8 mouse cellular contexts compared by ENCODE assay signal in genomic region chr5:114174639-114175038, GRCm38 (mm10). TPM values are rescaled to one million over a fixed set of nuclear protein-coding genes. Genes with fewer than 3 reads are reported as not detected.
DNase-seq lines count a peak whose midpoint lies in the region; ATAC-seq and TF ChIP-seq lines count a peak whose summit lies in the region.

No protein-coding gene starts in this region.

- TF ChIP-seq CTCF in MEL (IDR thresholded peaks at IDR 0.05 in 2 of 3, conservative IDR thresholded peaks at IDR 0.05 in 1 of 3; ENCODE audit: control insufficient read depth in 1 of 3, insufficient read depth in 1 of 3, low read depth in 2 of 3, low read length in 3 of 3, poor library complexity in 1 of 3, severe bottlenecking in 1 of 3) = peak; percentile 60 to 70 (median 67)

- no peak overlapping the region for H3K27ac ChIP-seq in MEL (ENCODE audit: control insufficient read depth, low read depth, low read length)
- H3K27ac ChIP-seq in intestine, embryonic 16.5 days (ENCODE audit: low read length) = no peak overlapping the region
- H3K27ac ChIP-seq in lung, embryonic 15.5 days = no peak overlapping the region

- H3K27me3 ChIP-seq in MEL (ENCODE audit: control insufficient read depth in 1 of 2, insufficient read depth in 2 of 2, low read length in 2 of 2) = no peaks in the 10 kb centered on the region
- H3K27me3 ChIP-seq in intestine, embryonic 16.5 days (replicated peaks; ENCODE audit: control insufficient read depth, insufficient read depth, low read length) = no peaks in the 10 kb centered on the region
- no peaks in the 10 kb centered on the region for H3K27me3 ChIP-seq in lung, embryonic 15.5 days

- WGBS in intestine, embryonic 16.5 days = 15% methylated on average over 16 of the region's 16 CpGs
- WGBS in lung, embryonic 15.5 days = 11% methylated on average over 16 of the region's 16 CpGs

- TF ChIP-seq POLR2A in MEL (IDR thresholded peaks at IDR 0.05; ENCODE audit: control insufficient read depth in 1 of 2, insufficient read depth in 1 of 2, low read depth in 1 of 2, low read length in 2 of 2, poor library complexity in 1 of 2) = no peak

- TF ChIP-seq EP300 in MEL (IDR thresholded peaks at IDR 0.05; ENCODE audit: low read depth in 1 of 2, low read length in 2 of 2) = no peak

- no peak for ATAC-seq in intestine, embryonic 16.5 days
- no peak for ATAC-seq in lung, embryonic 15.5 days (ENCODE audit: borderline replicate concordance, extremely low read depth, low FRiP score, low TSS enrichment)

- H3K9me3 ChIP-seq in MEL (replicated peaks; ENCODE audit: insufficient read depth, low read length) = no peaks in the 10 kb centered on the region
- no peaks in the 10 kb centered on the region for H3K9me3 ChIP-seq in intestine, embryonic 16.5 days (ENCODE audit: control insufficient read depth, low read length)
- H3K9me3 ChIP-seq in lung, embryonic 15.5 days = no peaks in the 10 kb centered on the region

- H3K36me3 ChIP-seq in MEL (ENCODE audit: control insufficient read depth in 1 of 2, insufficient read depth in 2 of 2, low read length in 2 of 2) = no peaks in the 10 kb centered on the region; a peak in 1 of 4 replicates
- H3K36me3 ChIP-seq in intestine, embryonic 16.5 days (ENCODE audit: control insufficient read depth, insufficient read depth, low read length) = no peaks in the 10 kb centered on the region
- H3K36me3 ChIP-seq in lung, embryonic 15.5 days = no peaks in the 10 kb centered on the region

- DNase-seq in gastrocnemius, adult 18-20 months (ENCODE audit: low spot score) = peak; percentile 40
- no peak for DNase-seq in gastrocnemius, postnatal 25 days
- DNase-seq in MEL (ENCODE audit: low read depth, low spot score) = peak; percentile 79
- DNase-seq in fibroblast of lung, adult 2 months (ENCODE audit: low read depth) = peak; percentile 15
- peak; percentile 91 for DNase-seq in testis, postnatal 10 days (ENCODE audit: low spot score)
- DNase-seq in spleen, postnatal 10 days (ENCODE audit: low spot score in 2 of 2) = no peak

- H3K4me1 ChIP-seq in MEL (ENCODE audit: control insufficient read depth in 1 of 2, insufficient read depth in 2 of 2, low read length in 2 of 2) = peaks cover 4 to 7% of the 10 kb centered on the region in 2 experiments; a peak in 1 of 4 replicates
- peaks cover 4% of the 10 kb centered on the region for H3K4me1 ChIP-seq in intestine, embryonic 16.5 days (ENCODE audit: control insufficient read depth, insufficient read depth, low read length)
- peaks cover 23% of the 10 kb centered on the region for H3K4me1 ChIP-seq in lung, embryonic 15.5 days

- H3K4me3 ChIP-seq in MEL (ENCODE audit: control insufficient read depth in 1 of 2, insufficient read depth in 1 of 2, low read depth in 2 of 2, low read length in 2 of 2) = peak overlapping the region; percentile 48 to 54
- no peak overlapping the region for H3K4me3 ChIP-seq in intestine, embryonic 16.5 days (ENCODE audit: low read length)
- 0 out of 2 replicates have a peak overlapping the region, but pooled peaks have one; percentile 3 for H3K4me3 ChIP-seq in lung, embryonic 15.5 days

- H3K9ac ChIP-seq in MEL (ENCODE audit: control insufficient read depth, low read depth, low read length, poor library complexity, severe bottlenecking) = peak overlapping the region; percentile 33
- H3K9ac ChIP-seq in intestine, embryonic 16.5 days (ENCODE audit: low read depth, low read length) = no peak overlapping the region
- H3K9ac ChIP-seq in lung, embryonic 15.5 days = no peak overlapping the region

- H3K79me2 ChIP-seq in MEL (ENCODE audit: control insufficient read depth, insufficient read depth, low read length, poor library complexity) = no peaks in the 10 kb centered on the region; the same call in 1 of the 2 replicates

- no peak; the same call in 1 of the 2 replicates for TF ChIP-seq RAD21 in MEL (IDR thresholded peaks at IDR 0.05; ENCODE audit: low read depth, low read length)

- peak overlapping the region; percentile 18; the same call in 1 of the 2 replicates for H3K4me2 ChIP-seq in intestine, embryonic 16.5 days (ENCODE audit: low read depth, low read length)
- H3K4me2 ChIP-seq in lung, embryonic 15.5 days = peak overlapping the region; percentile 89

TF ChIP-seq in MEL, 35 proteins besides CTCF, POLR2A, EP300 and RAD21 (continues in another document):
- TF ChIP-seq TCF12 (IDR thresholded peaks at IDR 0.05; ENCODE audit: low read depth, low read length) (no peak), CHD1 (IDR thresholded peaks at IDR 0.05; ENCODE audit: low read depth, low read length) (no peak), MYB (IDR thresholded peaks at IDR 0.05; ENCODE audit: low read depth, low read length) (no peak), MAX (IDR thresholded peaks at IDR 0.05; ENCODE audit: low read length) (peak; percentile 30; the same call in 1 of the 2 replicates), ZNF384 (IDR thresholded peaks at IDR 0.05; ENCODE audit: low read depth, low read length) (no peak), HCFC1 (IDR thresholded peaks at IDR 0.05; ENCODE audit: low read depth, low read length) (peak; percentile 39; the same call in 1 of the 2 replicates), USF1 (IDR thresholded peaks at IDR 0.05; ENCODE audit: low read depth, low read length) (no peak), POLR2AphosphoS2 (IDR thresholded peaks at IDR 0.05; ENCODE audit: low read length) (no peak), SMC3 (IDR thresholded peaks at IDR 0.05; ENCODE audit: low read depth, low read length) (peak; percentile 27; the same call in 1 of the 2 replicates), ELF1 (IDR thresholded peaks at IDR 0.05; ENCODE audit: low read depth, low read length) (no peak), NRF1 (IDR thresholded peaks at IDR 0.05; ENCODE audit: insufficient read depth, low read depth, low read length, poor library complexity, severe bottlenecking) (no peak), ZC3H11A (IDR thresholded peaks at IDR 0.05; ENCODE audit: low read depth, low read length) (no peak), USF2 (IDR thresholded peaks at IDR 0.05; ENCODE audit: borderline replicate concordance in 1 of 2, insufficient read depth in 1 of 2, low read depth in 1 of 2, low read length in 2 of 2) (no peak), MXI1 (IDR thresholded peaks at IDR 0.05; ENCODE audit: low read depth, low read length) (0 out of 2 replicates have a peak, but pooled peaks have one; percentile 42), JUND (IDR thresholded peaks at IDR 0.05; ENCODE audit: low read depth, low read length) (no peak), GABPA (IDR thresholded peaks at IDR 0.05; ENCODE audit: low read depth, low read length) (no peak), CHD2 (IDR thresholded peaks at IDR 0.05; ENCODE audit: low read length) (peak; percentile 7; the same call in 1 of the 2 replicates), E2F4 (IDR thresholded peaks at IDR 0.05; ENCODE audit: borderline replicate concordance, low read depth, low read length) (no peak), POLR2AphosphoS5 (IDR thresholded peaks at IDR 0.05; ENCODE audit: borderline replicate concordance, low read depth, low read length) (no peak), RCOR1 (IDR thresholded peaks at IDR 0.05; ENCODE audit: low read depth, low read length) (no peak), ETS1 (IDR thresholded peaks at IDR 0.05; ENCODE audit: low read depth, low read length) (no peak), NELFE (IDR thresholded peaks at IDR 0.05; ENCODE audit: low read depth, low read length) (no peak), TBP (IDR thresholded peaks at IDR 0.05; ENCODE audit: low read depth, low read length) (no peak), MAFK (IDR thresholded peaks at IDR 0.05; ENCODE audit: borderline replicate concordance, low read depth, low read length) (no peak), SIN3A (IDR thresholded peaks at IDR 0.05; ENCODE audit: low read length) (peak; percentile 46; the same call in 1 of the 2 replicates), KAT2A (conservative IDR thresholded peaks at IDR 0.05; ENCODE audit: low read depth, low read length) (no peak), GATA1 (IDR thresholded peaks at IDR 0.05; ENCODE audit: low read depth, low read length) (no peak), MEF2A (IDR thresholded peaks at IDR 0.05; ENCODE audit: extremely low read depth, insufficient replicate concordance, low read depth, low read length, poor library complexity, severe bottlenecking) (no peak), ZMIZ1 (IDR thresholded peaks at IDR 0.05; ENCODE audit: low read depth, low read length) (no peak), MYC (IDR thresholded peaks at IDR 0.05; ENCODE audit: low read depth, low read length) (no peak), TAL1 (IDR thresholded peaks at IDR 0.05; ENCODE audit: low read length) (no peak)

RNA-seq across cellular contexts. Expression of gene Acacb, which starts 28.3 kb away (rescaled TPM):
- total RNA-seq in gastrocnemius, adult 18-20 months (2021) = 100 to 1,000 TPM; 154 to 158 TPM
- total RNA-seq in gastrocnemius, postnatal 25 days (2021) = 100 to 1,000 TPM; 120 to 133 TPM
- total RNA-seq in MEL (2012; rRNA removed) = 1.9 and 2.0 TPM in 2 replicates
- 1 to 10 TPM in 1 of 2 experiments, not detected in 1; 5.3 TPM for polyA plus RNA-seq in MEL (2012; ENCODE audit: insufficient read depth in 1 of 2, insufficient read length in 2 of 2, low read depth in 1 of 2, low replicate concordance in 2 of 2, missing spikeins in 1 of 2)
- polyA plus RNA-seq in intestine, embryonic 16.5 days (2015; fragmentation: Nextera tagmentation; extraction: Ambion mirVana) = 1.1 and 1.4 TPM in 2 replicates
- polyA plus RNA-seq in lung, embryonic 15.5 days (2015; fragmentation: Nextera tagmentation; extraction: Ambion mirVana) = 1.7 and 2.4 TPM in 2 replicates

RNA-seq across cellular contexts. Expression of gene Ung, which starts 44.5 kb away (rescaled TPM):
- total RNA-seq in gastrocnemius, adult 18-20 months (2021) = 1 to 10 TPM; 6.0 to 9.2 TPM
- 10 to 100 TPM; 10.5 TPM for total RNA-seq in gastrocnemius, postnatal 25 days (2021)
- 19.6 and 22.1 TPM in 2 replicates for total RNA-seq in MEL (2012; rRNA removed)
- 10 to 100 TPM in 1 of 2 experiments, not detected in 1; 62.2 TPM for polyA plus RNA-seq in MEL (2012; ENCODE audit: insufficient read depth in 1 of 2, insufficient read length in 2 of 2, low read depth in 1 of 2, low replicate concordance in 2 of 2, missing spikeins in 1 of 2)
- polyA plus RNA-seq in intestine, embryonic 16.5 days (2015; fragmentation: Nextera tagmentation; extraction: Ambion mirVana) = 32.2 and 35.5 TPM in 2 replicates
- polyA plus RNA-seq in lung, embryonic 15.5 days (2015; fragmentation: Nextera tagmentation; extraction: Ambion mirVana) = 50.9 and 51.8 TPM in 2 replicates

RNA-seq across cellular contexts. Expression of gene Alkbh2, which starts 46.6 kb away (rescaled TPM):
- total RNA-seq in gastrocnemius, adult 18-20 months (2021) = 1 to 10 TPM in 1 of 2 experiments, under 1 TPM in 1; 0.53 to 1.0 TPM
- 1 to 10 TPM; 1.2 to 1.4 TPM for total RNA-seq in gastrocnemius, postnatal 25 days (2021)
- 15.2 and 15.7 TPM in 2 replicates for total RNA-seq in MEL (2012; rRNA removed)
- 10 to 100 TPM in 1 of 2 experiments, not detected in 1; 22.6 TPM for polyA plus RNA-seq in MEL (2012; ENCODE audit: insufficient read depth in 1 of 2, insufficient read length in 2 of 2, low read depth in 1 of 2, low replicate concordance in 2 of 2, missing spikeins in 1 of 2)
- polyA plus RNA-seq in intestine, embryonic 16.5 days (2015; fragmentation: Nextera tagmentation; extraction: Ambion mirVana) = 7.6 and 10.1 TPM in 2 replicates
- 9.5 and 10.3 TPM in 2 replicates for polyA plus RNA-seq in lung, embryonic 15.5 days (2015; fragmentation: Nextera tagmentation; extraction: Ambion mirVana)

Comparison
In these comparisons a context has a peak if more than half of its experiments do, and no peak if none do; other contexts are left out.
1. DNase-seq: peak in gastrocnemius, adult 18-20 months (single experiment), MEL (single experiment), fibroblast of lung, adult 2 months (single experiment) and testis, postnatal 10 days (single experiment); none in gastrocnemius, postnatal 25 days (single experiment) and spleen, postnatal 10 days (0 of 2).
2. RNA of gene Acacb, which starts 28.3 kb away (total RNA-seq): 154 to 158 TPM in gastrocnemius, adult 18-20 months and 120 to 133 TPM in gastrocnemius, postnatal 25 days; 1.9 to 2.0 TPM in MEL; every median in the first group is over 10 times any median in the second.